Comparison of ENCODE assay signal across 15 mouse cellular contexts in genomic region chr10:81636338-81636737, GRCm38 (mm10).
"Had no signal": no experiment of that assay in that cellular context is flagged by ENCODE, and none has a peak within 500 bp of the region (broad histone marks: within the 10 kb centered on the region; RNA-seq: fewer than 3 reads in every experiment).

No protein-coding gene starts in this region.

- H3K4me3 ChIP-seq: intestine, embryonic 15.5 days; limb, embryonic 12.5 days; lung, embryonic 15.5 days; midbrain, embryonic 10.5 days; midbrain, embryonic 15.5 days; neural tube, embryonic 13.5 days had no signal

- H3K27me3 ChIP-seq: intestine, embryonic 15.5 days; limb, embryonic 12.5 days; lung, embryonic 15.5 days had no signal

- H3K9me3 ChIP-seq: intestine, embryonic 15.5 days; limb, embryonic 12.5 days; lung, embryonic 15.5 days; midbrain, embryonic 10.5 days; midbrain, embryonic 15.5 days; neural tube, embryonic 13.5 days had no signal

- ATAC-seq: intestine, embryonic 15.5 days; midbrain, embryonic 15.5 days had no signal

- H3K27ac ChIP-seq: intestine, embryonic 15.5 days; limb, embryonic 12.5 days; lung, embryonic 15.5 days; midbrain, embryonic 10.5 days; midbrain, embryonic 15.5 days; neural tube, embryonic 13.5 days had no signal

- H3K4me2 ChIP-seq: intestine, embryonic 15.5 days; limb, embryonic 12.5 days; lung, embryonic 15.5 days; midbrain, embryonic 15.5 days; neural tube, embryonic 13.5 days had no signal

- DNase-seq: kidney, adult 8-10 months; kidney, postnatal 36 days; layer of hippocampus, adult 9-11 months; lung, postnatal 14 days; retina, postnatal 1 day; right cerebral cortex, postnatal 4 days; spleen, adult 18-20 months; thymus, adult 18-20 months; thymus, postnatal 25 days had no signal

- H3K36me3 ChIP-seq: intestine, embryonic 15.5 days; limb, embryonic 12.5 days; lung, embryonic 15.5 days; midbrain, embryonic 10.5 days; midbrain, embryonic 15.5 days; neural tube, embryonic 13.5 days had no signal

- H3K9ac ChIP-seq: intestine, embryonic 15.5 days; limb, embryonic 12.5 days; lung, embryonic 15.5 days; midbrain, embryonic 15.5 days; neural tube, embryonic 13.5 days had no signal
